Mouse (Mus musculus) adrenal gland, postnatal 25 days (tissue): ENCODE data around the gene Nadk. TPM values are rescaled to one million over a fixed set of nuclear protein-coding genes. Genes with fewer than 3 reads are reported as not detected.

Experiments
- DNase-seq: peaks from one replicate; pipeline ENCODE4 v3.0.0; 2021; ENCODE audit warnings: mixed read lengths
- total RNA-seq: library from RNA; stranded (reverse); gene quantifications from 2 replicates; pipeline ENCODE4 v1.2.3, GENCODE M21; 2021

Nadk gene
- total RNA-seq, 1 experiment from 2014 or later: 306 TPM

GRCm38 (mm10) chr4:155602753-155603152, 40.6 kb downstream of the Nadk start:
- no peak for DNase-seq

DNA sequence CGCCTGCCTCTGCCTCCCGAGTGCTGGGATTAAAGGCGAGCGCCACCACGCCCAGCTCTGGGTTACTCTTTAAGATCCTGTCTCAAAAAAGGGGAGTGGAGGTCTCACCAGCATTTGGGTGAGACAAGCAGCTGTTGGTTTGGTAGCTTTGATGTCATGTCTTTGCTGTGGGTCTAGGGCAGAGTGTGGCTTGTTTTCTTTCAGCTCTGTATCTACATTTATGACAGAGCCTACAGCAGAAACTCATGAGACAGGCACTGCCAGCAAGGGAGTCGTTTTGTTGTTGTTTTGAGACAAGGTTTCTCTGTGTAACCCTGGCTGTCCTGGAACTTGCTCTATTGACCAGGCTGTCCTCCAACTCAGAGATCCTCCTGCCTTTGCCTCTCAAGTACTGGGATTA, 41.6 kb downstream of the Nadk start:
- DNase-seq: no peak

- DNase-seq: no peak
Observed at GRCm38 (mm10) chr4:155605132-155605531, 43.0 kb downstream of the Nadk start.

GRCm38 (mm10) chr4:155606825-155607224, 44.6 kb downstream of the Nadk start:
- DNase-seq: no peak

- DNase-seq: no peak
Observed at GRCm38 (mm10) chr4:155611860-155612259, 49.7 kb downstream of the Nadk start.

DNA sequence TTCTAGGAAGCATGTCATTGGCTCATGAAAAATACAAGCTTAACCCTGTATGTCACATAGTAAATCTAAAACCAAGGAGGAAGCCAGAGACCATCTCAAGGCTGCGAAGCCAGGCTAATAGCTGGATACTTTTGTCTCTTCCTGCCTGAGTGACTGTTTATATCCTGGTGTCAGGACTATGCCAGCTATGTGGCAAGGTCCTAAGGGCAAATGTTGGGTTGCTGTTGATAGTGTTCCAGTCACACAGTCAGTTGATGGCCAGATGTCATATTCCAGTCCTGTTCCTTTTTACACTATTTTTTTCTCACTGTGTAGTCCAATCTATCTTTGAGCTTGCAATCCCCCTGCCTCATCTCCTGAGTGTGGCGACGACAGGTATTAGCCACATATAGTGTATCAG, 51.1 kb downstream of the Nadk start:
- no peak for DNase-seq

DNA sequence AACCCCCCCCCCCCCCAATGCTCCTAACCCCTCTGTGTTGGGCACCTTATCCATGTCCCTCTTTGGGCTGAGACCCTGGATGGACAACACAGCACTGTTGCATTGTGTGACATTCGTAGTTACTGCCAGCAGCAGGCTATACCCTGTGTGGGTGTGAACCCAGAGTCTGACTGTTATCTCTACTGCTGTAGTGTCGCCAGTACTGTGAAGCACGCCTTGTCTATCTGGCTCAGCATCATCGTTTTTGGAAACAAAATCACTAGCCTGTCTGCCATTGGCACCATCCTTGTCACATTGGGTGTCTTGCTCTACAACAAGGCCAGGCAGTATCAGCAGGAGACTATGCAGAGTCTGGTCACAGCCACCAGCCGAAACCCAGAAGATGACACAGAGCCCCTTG, 56.1 kb downstream of the Nadk start:
- DNase-seq: no peak

DNA sequence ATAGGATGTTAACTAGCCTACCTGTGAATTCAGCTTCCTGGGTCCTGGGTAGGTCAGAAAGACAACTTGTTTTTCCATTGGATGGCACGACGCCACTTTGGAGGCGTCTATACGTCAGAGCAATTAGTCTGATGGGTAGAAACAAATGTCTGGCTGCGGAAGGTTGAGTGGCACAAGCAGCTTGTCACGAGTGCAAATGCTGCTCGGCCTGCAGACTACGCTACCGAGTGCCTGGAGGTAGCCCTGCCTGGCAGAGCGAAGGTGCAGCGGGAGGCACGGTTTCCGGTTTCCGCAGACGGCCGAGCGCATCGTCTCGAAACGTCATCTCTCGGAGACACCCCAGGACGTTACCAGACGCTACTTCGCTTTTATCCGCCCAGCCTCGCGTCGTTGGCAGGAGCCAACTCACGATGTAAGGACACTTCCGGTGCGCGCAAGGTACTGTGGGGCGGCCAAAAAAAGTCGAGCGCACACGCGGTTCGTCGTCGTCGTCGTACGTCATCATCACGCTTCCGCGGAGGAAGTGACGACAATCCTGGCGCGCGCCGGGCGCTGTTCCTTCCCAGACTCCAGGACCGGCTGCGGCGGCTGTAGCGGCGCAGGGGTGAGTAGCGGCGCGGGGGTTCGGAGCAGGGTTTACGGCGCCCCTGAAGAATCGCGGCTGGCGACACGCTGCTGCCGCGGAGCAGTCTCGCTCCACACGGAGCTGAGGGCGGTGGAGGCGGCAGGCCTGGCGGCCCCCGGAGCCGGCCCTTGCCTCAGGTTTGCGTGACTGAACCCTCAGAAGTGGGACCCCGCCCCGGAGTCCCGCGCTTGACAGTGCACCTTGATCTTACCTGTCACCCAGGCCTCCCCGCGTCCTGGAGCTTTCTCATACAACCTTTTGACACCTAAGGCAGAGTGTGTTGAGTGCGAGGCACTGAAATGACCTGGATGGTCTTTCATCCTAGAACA, 62.4 kb downstream of the Nadk start, which contains the start of gene Cdk11b:
Cdk11b (plus strand) TSS at position 517 of the 954 bp plus-strand sequence.
- peak; percentile 93 for DNase-seq

DNA sequence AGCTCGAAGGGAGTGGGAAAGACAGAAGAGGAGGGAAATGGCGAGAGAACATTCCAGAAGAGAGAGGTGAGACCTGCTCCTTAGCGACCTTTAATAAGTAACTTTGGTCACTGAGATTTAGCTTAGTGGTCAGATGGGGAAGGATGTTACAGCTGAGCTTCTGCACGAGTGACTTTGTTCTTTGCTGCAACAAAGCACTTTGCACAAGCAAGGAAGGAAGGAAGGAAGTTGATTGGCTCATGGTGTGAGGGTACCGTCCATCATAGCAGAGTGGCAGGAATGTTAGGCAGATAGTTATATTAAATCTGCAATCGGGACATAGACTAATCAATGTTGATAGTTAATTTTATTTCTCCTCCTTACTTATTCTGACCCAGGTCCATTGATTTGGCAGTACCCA, 68.1 kb downstream of the Nadk start:
- no peak for DNase-seq

- no peak for DNase-seq
Observed at GRCm38 (mm10) chr4:155635766-155636499, 73.8 kb downstream of the Nadk start.

Other genes with a start within 250 kb of the Nadk start
- gene Prkcz, start 201.0 kb upstream of the Nadk start, total RNA-seq: 2.5 and 6.3 TPM in 2 replicates
- not detected in 2 replicates for gene Gabrd, start 164.3 kb upstream of the Nadk start, total RNA-seq
- gene Cfap74, start 153.2 kb upstream of the Nadk start, total RNA-seq: 0.71 and 1.5 TPM in 2 replicates
- gene Tmem52, start 93.3 kb upstream of the Nadk start, total RNA-seq: 5.1 and 7.3 TPM in 2 replicates
- 309 and 392 TPM in 2 replicates for gene Gnb1, start 71.0 kb upstream of the Nadk start, total RNA-seq
- 36.8 and 52.0 TPM in 2 replicates for gene Slc35e2, start 39.0 kb downstream of the Nadk start, total RNA-seq
- 50.9 and 68.4 TPM in 2 replicates for gene Cdk11b, start 62.5 kb downstream of the Nadk start, total RNA-seq
- not detected in 2 replicates for gene Gm10563, start 83.0 kb downstream of the Nadk start, total RNA-seq
- 3.7 and 4.2 TPM in 2 replicates for gene Mmp23, start 91.0 kb downstream of the Nadk start, total RNA-seq
- 47.0 and 60.2 TPM in 2 replicates for gene Mib2, start 106.8 kb downstream of the Nadk start, total RNA-seq
- gene Fndc10, start 132.0 kb downstream of the Nadk start, total RNA-seq: 50.8 and 67.4 TPM in 2 replicates
- 100 and 123 TPM in 2 replicates for gene Ssu72, start 142.4 kb downstream of the Nadk start, total RNA-seq
- gene Tmem240, start 172.4 kb downstream of the Nadk start, total RNA-seq: 0.86 and 1.6 TPM in 2 replicates
- 91.0 and 98.7 TPM in 2 replicates for gene Atad3a, start 198.7 kb downstream of the Nadk start, total RNA-seq
- 2.6 and 3.7 TPM in 2 replicates for gene Vwa1, start 212.3 kb downstream of the Nadk start, total RNA-seq
- 0.79 and 1.2 TPM in 2 replicates for gene Tmem88b, start 223.5 kb downstream of the Nadk start, total RNA-seq
- gene Ankrd65, start 228.1 kb downstream of the Nadk start, total RNA-seq: not detected in 2 replicates
- gene Mrpl20, start 240.5 kb downstream of the Nadk start, total RNA-seq: 126 and 163 TPM in 2 replicates